Mouse (Mus musculus): ENCODE measurements around the gene Tmed2. TPM values are rescaled to one million over a fixed set of nuclear protein-coding genes. Genes with fewer than 3 reads are reported as not detected.
"Not testable (repeated sequence)": the region's sequence is repeated elsewhere in the genome, so short reads cannot be mapped to it uniquely, and the experiment has no call there.

Tmed2 gene
- polyA plus RNA-seq, 1 experiment from 2014 or later = 508 TPM

GRCm38 (mm10) chr5:124592768-124593167 lies 52.3 kb downstream of the Tmed2 start:
- Histone ChIP-seq H3K4me2 (no peak overlapping the region), H3K4me1 (no peaks in the 10 kb centered on the region), H3K9me3 (no peaks in the 10 kb centered on the region), H3K27me3 (no peaks in the 10 kb centered on the region), H3K36me3 (peaks cover 87% of the 10 kb centered on the region), H3K9ac (peak overlapping the region; percentile 7; the same call in 1 of the 2 replicates), H3K27ac (no peak overlapping the region), H3K4me3 (no peak overlapping the region)
- ATAC-seq (ENCODE audit: insufficient number of reproducible peaks, insufficient read depth, low FRiP score, low TSS enrichment, low read depth) = no peak
- WGBS = 88% methylated on average over 3 of the region's 3 CpGs

- Histone ChIP-seq H3K27ac (no peak overlapping the region), H3K27me3 (no peaks in the 10 kb centered on the region), H3K4me2 (peak overlapping the region; percentile 97), H3K4me1 (peaks cover 15% of the 10 kb centered on the region), H3K9me3 (no peaks in the 10 kb centered on the region), H3K4me3 (peak overlapping the region; percentile 74), H3K9ac (peak overlapping the region; percentile 74), H3K36me3 (peaks cover 41% of the 10 kb centered on the region)
- WGBS = 7% methylated on average over 30 of the region's 30 CpGs
- ATAC-seq (ENCODE audit: insufficient number of reproducible peaks, insufficient read depth, low FRiP score, low TSS enrichment, low read depth) = peak; percentile 99
These were observed 58.0 kb downstream of the Tmed2 start for GRCm38 (mm10) chr5:124598224-124599174.

DNA sequence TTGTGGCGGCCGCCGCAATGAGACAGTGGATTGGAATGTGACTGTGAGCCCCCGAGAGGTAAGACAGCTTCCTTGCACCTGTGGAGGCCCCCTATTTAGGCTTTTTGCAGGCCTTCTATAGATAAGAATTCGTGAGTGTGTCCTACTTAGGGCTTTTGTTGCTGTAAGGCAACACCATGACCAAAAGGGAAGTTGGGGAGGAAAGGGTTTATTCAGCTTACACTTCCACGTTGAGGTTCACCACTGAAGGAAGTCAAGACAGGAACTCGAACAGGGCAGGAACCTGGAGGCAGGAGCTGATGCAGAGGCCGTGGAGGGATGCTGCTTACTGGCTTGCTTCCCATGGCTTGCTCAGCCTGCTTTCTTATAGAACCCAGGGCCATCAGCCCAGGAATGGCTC lies 59.2 kb downstream of the Tmed2 start:
- Histone ChIP-seq H3K4me2 (peak overlapping the region; percentile 97), H3K36me3 (peaks cover 29% of the 10 kb centered on the region), H3K4me1 (peaks cover 15% of the 10 kb centered on the region)
- H3K27ac ChIP-seq; H3K27me3 ChIP-seq; H3K4me3 ChIP-seq; H3K9me3 ChIP-seq; ATAC-seq (ENCODE audit: insufficient number of reproducible peaks, insufficient read depth, low FRiP score, low TSS enrichment, low read depth); H3K9ac ChIP-seq: not testable (repeated sequence)
- WGBS = 52% methylated on average over 8 of the region's 8 CpGs

Other genes starting within 250 kb of the Tmed2 start
- 12.5 and 14.0 TPM in 2 replicates for gene Mphosph9, start 212.7 kb upstream of the Tmed2 start, polyA plus RNA-seq (2015; fragmentation: Nextera tagmentation; extraction: Ambion mirVana)
- gene 2810006K23Rik, start 212.6 kb upstream of the Tmed2 start, polyA plus RNA-seq (2015; fragmentation: Nextera tagmentation; extraction: Ambion mirVana) = 17.7 and 19.4 TPM in 2 replicates
- 40.1 and 43.8 TPM in 2 replicates for gene Cdk2ap1, start 177.6 kb upstream of the Tmed2 start, polyA plus RNA-seq (2015; fragmentation: Nextera tagmentation; extraction: Ambion mirVana)
- 93.7 and 97.7 TPM in 2 replicates for gene Sbno1, start 114.7 kb upstream of the Tmed2 start, polyA plus RNA-seq (2015; fragmentation: Nextera tagmentation; extraction: Ambion mirVana)
- 43.4 and 45.5 TPM in 2 replicates for gene Kmt5a, start 100.8 kb upstream of the Tmed2 start, polyA plus RNA-seq (2015; fragmentation: Nextera tagmentation; extraction: Ambion mirVana)
- 39.8 and 40.1 TPM in 2 replicates for gene Rilpl2, start 62.3 kb upstream of the Tmed2 start, polyA plus RNA-seq (2015; fragmentation: Nextera tagmentation; extraction: Ambion mirVana)
- 25.9 and 28.3 TPM in 2 replicates for gene Snrnp35, start 57.6 kb upstream of the Tmed2 start, polyA plus RNA-seq (2015; fragmentation: Nextera tagmentation; extraction: Ambion mirVana)
- gene Rilpl1, start 9.3 kb upstream of the Tmed2 start, polyA plus RNA-seq (2015; fragmentation: Nextera tagmentation; extraction: Ambion mirVana) = 23.3 and 24.5 TPM in 2 replicates
- gene Ddx55, start 12.2 kb downstream of the Tmed2 start, polyA plus RNA-seq (2015; fragmentation: Nextera tagmentation; extraction: Ambion mirVana) = 19.3 and 19.6 TPM in 2 replicates
- gene Eif2b1, start 38.4 kb downstream of the Tmed2 start, polyA plus RNA-seq (2015; fragmentation: Nextera tagmentation; extraction: Ambion mirVana) = 74.1 and 76.3 TPM in 2 replicates
- 69.1 and 72.3 TPM in 2 replicates for gene Gtf2h3, start 38.4 kb downstream of the Tmed2 start, polyA plus RNA-seq (2015; fragmentation: Nextera tagmentation; extraction: Ambion mirVana)
- gene Atp6v0a2, start 87.9 kb downstream of the Tmed2 start, polyA plus RNA-seq (2015; fragmentation: Nextera tagmentation; extraction: Ambion mirVana) = 49.3 and 53.3 TPM in 2 replicates
- 0.06 and 0.32 TPM in 2 replicates for gene Dnah10, start 184.4 kb downstream of the Tmed2 start, polyA plus RNA-seq (2015; fragmentation: Nextera tagmentation; extraction: Ambion mirVana)

Data from embryonic facial prominence, embryonic 13.5 days (tissue).